Mouse (Mus musculus): ENCODE results near the gene Ppp1r35. TPM values are rescaled to one million over a fixed set of nuclear protein-coding genes. Genes with fewer than 3 reads are reported as not detected.

Gene Ppp1r35
- polyA plus RNA-seq, 1 experiment from 2014 or later, result 30.6 TPM

- Histone ChIP-seq H3K9me3 (no peaks in the 10 kb centered on the region), H3K27ac (peak overlapping the region; percentile 98), H3K36me3 (peaks cover 38% of the 10 kb centered on the region), H3K27me3 (no peaks in the 10 kb centered on the region), H3K4me1 (peaks cover 40% of the 10 kb centered on the region), H3K4me2 (peak overlapping the region; percentile 94), H3K4me3 (peak overlapping the region; percentile 89), H3K9ac (peak overlapping the region; percentile 97)
- WGBS, result under 1% methylated on average over 77 of the region's 79 CpGs
- ATAC-seq (ENCODE audit: insufficient number of reproducible peaks, insufficient read depth, low FRiP score, low TSS enrichment, low read depth), result peak; percentile 90
Measured at GRCm38 (mm10) chr5:137786109-137786942, 7.7 kb downstream of the Ppp1r35 start.

DNA sequence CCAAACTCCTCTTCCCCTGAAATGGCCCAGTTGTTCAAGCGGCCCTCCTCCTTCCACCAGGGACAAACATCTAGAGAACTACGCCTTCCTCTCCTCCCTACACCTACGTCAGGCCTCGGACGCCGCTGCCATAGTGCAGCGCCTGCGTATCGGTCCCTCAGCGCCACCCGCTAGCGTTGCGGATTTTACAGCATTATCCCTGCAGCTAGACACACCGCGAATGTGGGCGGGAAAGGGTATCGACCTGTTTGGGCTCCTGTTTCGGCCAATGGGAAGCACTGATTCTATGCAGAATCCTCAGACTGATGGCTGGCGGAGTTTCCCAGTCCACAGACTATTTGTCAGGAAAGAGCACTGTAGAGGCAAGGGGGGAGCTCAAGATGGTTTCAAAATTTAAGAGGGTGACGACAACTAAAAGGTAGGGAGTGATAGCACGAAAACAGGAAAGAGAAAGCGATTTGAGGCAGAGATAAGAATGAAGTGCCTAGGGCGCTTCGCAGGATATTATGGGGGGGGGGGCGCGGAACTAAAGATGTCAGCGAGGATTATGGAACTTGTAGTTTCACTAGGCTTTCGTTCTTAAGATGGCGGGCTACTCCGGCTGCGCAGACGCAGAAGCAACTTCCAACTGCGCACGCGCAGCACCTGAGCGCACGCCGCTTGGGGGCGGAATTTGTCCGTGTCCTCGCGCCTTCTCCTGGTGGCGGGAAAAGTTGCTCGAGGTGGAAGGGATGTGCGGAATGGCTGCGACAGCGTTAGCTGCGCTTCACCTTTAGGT, 8.7 kb downstream of the Ppp1r35 start, which contains the start of the genes Mepce and Zcwpw1:
Mepce (minus strand) TSS at position 505 of the 778 bp plus-strand sequence.
Zcwpw1 (plus strand) TSS at position 648 of the 778 bp plus-strand sequence.
- Histone ChIP-seq H3K4me3 (peak within 1 kb of the TSS; percentile 89), H3K27ac (peak within 1 kb of the TSS; percentile 98), H3K4me2 (peak within 1 kb of the TSS; percentile 94), H3K9ac (peak within 1 kb of the TSS; percentile 97), H3K4me1 (peaks cover 36% of the 10 kb centered on the region), H3K27me3 (no peaks in the 10 kb centered on the region), H3K9me3 (no peaks in the 10 kb centered on the region), H3K36me3 (peaks cover 27% of the 10 kb centered on the region)
- ATAC-seq (ENCODE audit: insufficient number of reproducible peaks, insufficient read depth, low FRiP score, low TSS enrichment, low read depth), result peak; percentile 48
- under 1% methylated on average over 48 of the region's 48 CpGs for WGBS

GRCm38 (mm10) chr5:137788171-137788570, 9.5 kb downstream of the Ppp1r35 start:
- H3K36me3 ChIP-seq, result peaks cover 19% of the 10 kb centered on the region
- H3K9ac ChIP-seq, result peak overlapping the region; percentile 40; the same call in 1 of the 2 replicates
- H3K27me3 ChIP-seq, result no peaks in the 10 kb centered on the region
- 74% methylated on average over 24 of the region's 24 CpGs for WGBS
- H3K4me1 ChIP-seq, result peaks cover 27% of the 10 kb centered on the region
- H3K9me3 ChIP-seq, result no peaks in the 10 kb centered on the region
- no peak overlapping the region for H3K27ac ChIP-seq
- peak overlapping the region; percentile 94 for H3K4me2 ChIP-seq
- peak overlapping the region; percentile 89 for H3K4me3 ChIP-seq
- no peak for ATAC-seq (ENCODE audit: insufficient number of reproducible peaks, insufficient read depth, low FRiP score, low TSS enrichment, low read depth)

- Histone ChIP-seq H3K36me3 (peaks cover 10% of the 10 kb centered on the region), H3K9me3 (no peaks in the 10 kb centered on the region), H3K4me2 (no peak overlapping the region), H3K27me3 (no peaks in the 10 kb centered on the region), H3K9ac (no peak overlapping the region), H3K4me1 (peaks cover 19% of the 10 kb centered on the region), H3K27ac (no peak overlapping the region), H3K4me3 (no peak overlapping the region)
- WGBS, result 91% methylated on average over 2 of the region's 2 CpGs
- ATAC-seq (ENCODE audit: insufficient number of reproducible peaks, insufficient read depth, low FRiP score, low TSS enrichment, low read depth), result no peak
Measured at GRCm38 (mm10) chr5:137788946-137789531, 10.4 kb downstream of the Ppp1r35 start.

DNA sequence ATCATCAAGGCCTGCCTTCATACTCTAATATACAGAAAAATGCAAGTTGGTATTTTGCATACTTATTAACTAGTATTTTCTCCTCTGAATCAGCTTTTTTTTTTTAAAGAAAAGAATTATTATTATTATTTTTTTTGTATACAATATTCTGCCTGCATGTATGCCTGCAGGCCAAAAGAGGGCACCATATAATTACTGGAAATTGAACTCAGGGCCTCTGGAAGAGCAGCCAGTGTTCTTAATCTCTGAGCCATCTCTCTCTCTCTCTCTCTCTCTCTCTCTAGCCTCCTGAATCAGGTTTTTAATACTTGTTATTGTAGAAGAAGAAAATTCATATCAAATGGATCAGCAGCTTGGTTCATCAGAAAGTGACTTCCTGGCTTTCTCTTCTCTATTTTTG, 12.9 kb downstream of the Ppp1r35 start:
- Histone ChIP-seq H3K36me3 (no peaks in the 10 kb centered on the region), H3K27me3 (no peaks in the 10 kb centered on the region), H3K9me3 (no peaks in the 10 kb centered on the region), H3K4me1 (peaks cover 6% of the 10 kb centered on the region; the same call in 1 of the 2 replicates), H3K27ac (no peak overlapping the region), H3K4me3 (no peak overlapping the region), H3K9ac (no peak overlapping the region), H3K4me2 (no peak overlapping the region)
- ATAC-seq (ENCODE audit: insufficient number of reproducible peaks, insufficient read depth, low FRiP score, low TSS enrichment, low read depth), result no peak

DNA sequence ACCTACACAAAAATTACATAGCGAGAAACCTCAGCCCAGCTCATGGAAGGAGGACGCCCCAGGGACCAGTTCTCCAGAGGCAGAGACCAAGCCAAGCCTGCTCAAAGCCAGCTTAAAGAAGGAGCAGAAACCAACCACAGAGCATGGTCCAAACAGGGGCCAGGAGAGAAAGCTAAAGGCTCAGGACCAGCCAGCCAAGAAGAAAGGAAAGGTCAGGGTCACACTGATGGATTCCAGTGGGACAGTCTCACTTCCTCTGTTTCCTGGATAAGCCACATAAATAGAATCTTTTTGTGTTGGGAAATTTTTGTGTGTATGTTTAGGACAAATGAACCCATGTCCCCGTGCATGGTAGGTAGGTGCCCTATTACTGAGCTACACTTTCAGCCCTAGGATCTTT, 18.0 kb downstream of the Ppp1r35 start:
- no peak overlapping the region for H3K4me2 ChIP-seq
- H3K9me3 ChIP-seq, result no peaks in the 10 kb centered on the region
- no peaks in the 10 kb centered on the region for H3K27me3 ChIP-seq
- no peaks in the 10 kb centered on the region for H3K36me3 ChIP-seq
- H3K9ac ChIP-seq, result no peak overlapping the region
- H3K4me1 ChIP-seq, result no peaks in the 10 kb centered on the region
- 77% methylated on average over 3 of the region's 3 CpGs for WGBS
- H3K27ac ChIP-seq, result no peak overlapping the region
- H3K4me3 ChIP-seq, result no peak overlapping the region
- no peak for ATAC-seq (ENCODE audit: insufficient number of reproducible peaks, insufficient read depth, low FRiP score, low TSS enrichment, low read depth)

GRCm38 (mm10) chr5:137800917-137801316, 22.3 kb downstream of the Ppp1r35 start:
- Histone ChIP-seq H3K27me3 (no peaks in the 10 kb centered on the region), H3K36me3 (no peaks in the 10 kb centered on the region), H3K4me2 (no peak overlapping the region), H3K27ac (no peak overlapping the region), H3K4me3 (no peak overlapping the region), H3K9me3 (no peaks in the 10 kb centered on the region), H3K4me1 (no peaks in the 10 kb centered on the region), H3K9ac (no peak overlapping the region)
- no peak for ATAC-seq (ENCODE audit: insufficient number of reproducible peaks, insufficient read depth, low FRiP score, low TSS enrichment, low read depth)
- 82% methylated on average over 3 of the region's 3 CpGs for WGBS

- no peak for ATAC-seq (ENCODE audit: insufficient number of reproducible peaks, insufficient read depth, low FRiP score, low TSS enrichment, low read depth)
- no peaks in the 10 kb centered on the region for H3K9me3 ChIP-seq
- no peaks in the 10 kb centered on the region for H3K4me1 ChIP-seq
- no peaks in the 10 kb centered on the region for H3K36me3 ChIP-seq
- WGBS, result 90% methylated on average over 1 of the region's 1 CpGs
- H3K4me2 ChIP-seq, result no peak overlapping the region
- no peak overlapping the region for H3K27ac ChIP-seq
- H3K9ac ChIP-seq, result no peak overlapping the region
- H3K27me3 ChIP-seq, result no peaks in the 10 kb centered on the region
- no peak overlapping the region for H3K4me3 ChIP-seq
Measured at GRCm38 (mm10) chr5:137806158-137806557, 27.5 kb downstream of the Ppp1r35 start.

DNA sequence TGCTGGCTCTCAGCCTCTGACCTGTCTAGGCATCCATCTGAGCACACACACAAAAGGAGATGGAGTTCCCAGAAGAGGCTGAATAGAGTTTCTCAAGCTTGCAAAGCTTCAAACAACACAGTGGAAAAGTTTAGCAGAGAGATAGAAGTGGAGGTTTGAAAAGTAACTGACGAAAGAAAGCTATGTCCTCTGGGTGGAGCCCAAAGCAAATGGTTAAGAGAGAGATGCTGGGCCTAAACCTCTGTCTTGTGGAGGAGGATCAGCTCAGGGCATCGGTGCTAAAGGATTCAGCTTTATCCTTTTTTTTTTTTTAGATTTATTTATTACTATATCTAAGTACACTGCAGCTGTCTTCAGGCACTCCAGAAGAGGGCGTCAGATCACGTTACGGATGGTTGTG, 29.7 kb downstream of the Ppp1r35 start:
- Histone ChIP-seq H3K4me2 (no peak overlapping the region), H3K36me3 (no peaks in the 10 kb centered on the region), H3K9ac (no peak overlapping the region), H3K27me3 (no peaks in the 10 kb centered on the region), H3K4me3 (no peak overlapping the region), H3K4me1 (no peaks in the 10 kb centered on the region), H3K9me3 (no peaks in the 10 kb centered on the region), H3K27ac (no peak overlapping the region)
- 85% methylated on average over 5 of the region's 5 CpGs for WGBS
- no peak for ATAC-seq (ENCODE audit: insufficient number of reproducible peaks, insufficient read depth, low FRiP score, low TSS enrichment, low read depth)

DNA sequence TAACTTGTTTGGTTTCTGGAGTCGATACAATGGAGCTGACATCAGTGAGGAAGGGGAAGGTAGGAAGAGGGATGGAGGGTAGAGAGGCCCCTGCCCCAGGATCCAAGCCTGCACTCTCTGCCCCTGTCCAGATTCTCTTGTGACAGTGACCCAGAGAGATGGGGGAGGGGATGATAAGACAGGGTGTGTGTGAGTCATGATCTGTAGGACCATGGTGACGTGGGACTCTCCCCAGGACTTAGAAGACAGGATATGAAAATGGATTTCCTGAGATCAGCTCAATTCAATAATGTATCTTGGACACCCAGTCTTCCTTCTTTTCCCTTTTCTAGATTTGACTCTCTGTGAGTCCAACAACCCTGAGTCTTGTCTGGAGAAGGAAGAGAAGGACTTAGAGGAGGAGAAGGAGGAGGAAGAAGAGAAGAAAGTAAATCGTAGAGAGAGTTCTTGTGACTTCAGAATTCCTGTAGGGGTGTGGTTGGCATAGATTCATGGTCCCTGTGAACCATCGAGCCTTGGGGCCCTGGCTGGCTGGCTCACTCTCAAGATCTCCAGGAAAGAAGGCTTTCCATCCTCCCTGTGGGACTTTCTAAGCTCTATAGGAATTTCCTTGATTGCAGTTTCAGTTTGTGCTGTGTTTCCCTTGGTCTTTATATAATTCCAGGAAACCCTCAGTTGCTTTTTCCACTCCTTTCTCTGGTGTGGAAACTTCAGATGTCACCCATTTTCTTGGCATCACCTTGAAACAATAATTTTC, 39.0 kb downstream of the Ppp1r35 start:
- H3K36me3 ChIP-seq, result no peaks in the 10 kb centered on the region
- H3K9ac ChIP-seq, result no peak overlapping the region
- 67% methylated on average over 4 of the region's 4 CpGs for WGBS
- no peak overlapping the region for H3K4me3 ChIP-seq
- no peak overlapping the region for H3K27ac ChIP-seq
- no peaks in the 10 kb centered on the region for H3K9me3 ChIP-seq
- no peak for ATAC-seq (ENCODE audit: insufficient number of reproducible peaks, insufficient read depth, low FRiP score, low TSS enrichment, low read depth)
- H3K27me3 ChIP-seq, result no peaks in the 10 kb centered on the region
- no peaks in the 10 kb centered on the region for H3K4me1 ChIP-seq
- H3K4me2 ChIP-seq, result no peak overlapping the region

GRCm38 (mm10) chr5:137822126-137822525, 43.5 kb downstream of the Ppp1r35 start:
- Histone ChIP-seq H3K36me3 (no peaks in the 10 kb centered on the region), H3K9ac (no peak overlapping the region), H3K4me3 (no peak overlapping the region), H3K9me3 (no peaks in the 10 kb centered on the region), H3K4me1 (no peaks in the 10 kb centered on the region), H3K4me2 (no peak overlapping the region), H3K27ac (no peak overlapping the region), H3K27me3 (no peaks in the 10 kb centered on the region)
- no peak for ATAC-seq (ENCODE audit: insufficient number of reproducible peaks, insufficient read depth, low FRiP score, low TSS enrichment, low read depth)
- 62% methylated on average over 4 of the region's 4 CpGs for WGBS
